Mouse (Mus musculus) G1E-ER4 (cell line): ENCODE data around the gene N4bp2l2. TPM values are rescaled to one million over a fixed set of nuclear protein-coding genes. Genes with fewer than 3 reads are reported as not detected.

ENCODE experiments used
- GATA1 ChIP-seq: IDR thresholded peaks from one replicate; pipeline ENCODE4 v1.8.0; 2012; ENCODE audit warnings: low read length, inconsistent platforms
- polyA plus RNA-seq: library from polyadenylated mRNA; stranded (reverse); fragments of >175 nt; gene quantifications from 2 replicates; pipeline ENCODE4 v1.2.3, GENCODE M21; 2012

N4bp2l2 gene
- polyA plus RNA-seq, 1 experiment, result 52.6 TPM

GRCm38 (mm10) chr5:150629692-150630091 is 36.3 kb downstream of the N4bp2l2 start:
- TF ChIP-seq GATA1, result no peak

- no peak for TF ChIP-seq GATA1
Observed at GRCm38 (mm10) chr5:150629272-150629671, 36.7 kb downstream of the N4bp2l2 start.

GRCm38 (mm10) chr5:150625528-150625927 is 40.5 kb downstream of the N4bp2l2 start:
- TF ChIP-seq GATA1, result no peak

- no peak for TF ChIP-seq GATA1
Observed at GRCm38 (mm10) chr5:150622792-150623191, 43.2 kb downstream of the N4bp2l2 start.

GRCm38 (mm10) chr5:150621592-150621991 is 44.4 kb downstream of the N4bp2l2 start:
- no peak for TF ChIP-seq GATA1

GRCm38 (mm10) chr5:150620588-150621135 is 45.3 kb downstream of the N4bp2l2 start:
- TF ChIP-seq GATA1, result no peak

- no peak for TF ChIP-seq GATA1
Observed at GRCm38 (mm10) chr5:150618599-150619355, 47.2 kb downstream of the N4bp2l2 start.

GRCm38 (mm10) chr5:150616731-150617130 is 49.3 kb downstream of the N4bp2l2 start:
- no peak for TF ChIP-seq GATA1

GRCm38 (mm10) chr5:150616216-150616615 is 49.8 kb downstream of the N4bp2l2 start:
- no peak for TF ChIP-seq GATA1

- no peak for TF ChIP-seq GATA1
Observed at GRCm38 (mm10) chr5:150614054-150614453, 51.9 kb downstream of the N4bp2l2 start.

GRCm38 (mm10) chr5:150611697-150612096 is 54.3 kb downstream of the N4bp2l2 start:
- no peak for TF ChIP-seq GATA1

GRCm38 (mm10) chr5:150611136-150611535 is 54.8 kb downstream of the N4bp2l2 start:
- no peak for TF ChIP-seq GATA1

- no peak for TF ChIP-seq GATA1
Observed at GRCm38 (mm10) chr5:150607631-150608030, 58.4 kb downstream of the N4bp2l2 start.

GRCm38 (mm10) chr5:150606131-150606530 is 59.9 kb downstream of the N4bp2l2 start:
- no peak for TF ChIP-seq GATA1

- TF ChIP-seq GATA1, result no peak
Observed at GRCm38 (mm10) chr5:150601441-150602230, 64.3 kb downstream of the N4bp2l2 start.
